In genomic region chr16:91011021-91011683, GRCm38 (mm10) we compare ENCODE assay signal across 8 mouse cellular contexts. TPM values are rescaled to one million over a fixed set of nuclear protein-coding genes. Genes with fewer than 3 reads are reported as not detected.
DNase-seq lines count a peak whose midpoint lies in the region; ATAC-seq and TF ChIP-seq lines count a peak whose summit lies in the region.

Gene Synj1, minus strand, starts transcription at chr16:91011308.

- no peak for TF ChIP-seq CTCF in bone marrow macrophage, adult 2 months (IDR thresholded peaks at IDR 0.05; ENCODE audit: low read depth, low read length)
- no peak for TF ChIP-seq CTCF in embryonic fibroblast, embryonic 13.5 days (IDR thresholded peaks at IDR 0.05; ENCODE audit: borderline replicate concordance, insufficient read depth, low read length)

- TF ChIP-seq POLR2A in bone marrow macrophage, adult 2 months (IDR thresholded peaks at IDR 0.05; ENCODE audit: borderline replicate concordance, low read depth, low read length), result no peak
- peak; percentile 36 for TF ChIP-seq POLR2A in embryonic fibroblast, embryonic 13.5 days (IDR thresholded peaks at IDR 0.05; ENCODE audit: low read depth, low read length)

- DNase-seq in A20 (ENCODE audit: low read depth, low spot score), result peak; percentile 94
- peak; percentile 97 for DNase-seq in heart, embryonic 10.5 days (ENCODE audit: low spot score)
- peak; percentile 94 for DNase-seq in liver
- peak; percentile 89 to 94 for DNase-seq in spleen, postnatal 4 days (ENCODE audit: low spot score in 2 of 2)

- ATAC-seq in kidney, embryonic 15.5 days (replicated peaks; ENCODE audit: low FRiP score), result peak; percentile 96
- ATAC-seq in monocyte, adult 5-6 weeks (replicated peaks; ENCODE audit: insufficient number of reproducible peaks, low FRiP score, low TSS enrichment, poor library complexity, severe bottlenecking), result peak; percentile 90

- peak within 1 kb of the TSS; percentile 85 for H3K9ac ChIP-seq in kidney, embryonic 15.5 days

- no peaks in the 10 kb centered on the region for H3K9me3 ChIP-seq in heart, embryonic 10.5 days
- H3K9me3 ChIP-seq in kidney, embryonic 15.5 days (replicated peaks), result no peaks in the 10 kb centered on the region

- H3K4me2 ChIP-seq in kidney, embryonic 15.5 days, result peak within 1 kb of the TSS; percentile 66

- peaks cover 22% of the 10 kb centered on the region for H3K36me3 ChIP-seq in heart, embryonic 10.5 days
- H3K36me3 ChIP-seq in kidney, embryonic 15.5 days, result peaks cover 24% of the 10 kb centered on the region

- H3K27me3 ChIP-seq in heart, embryonic 10.5 days (ENCODE audit: insufficient read depth, poor library complexity, severe bottlenecking), result no peaks in the 10 kb centered on the region
- no peaks in the 10 kb centered on the region for H3K27me3 ChIP-seq in kidney, embryonic 15.5 days

- peak within 1 kb of the TSS; percentile 100 for H3K27ac ChIP-seq in bone marrow macrophage, adult 2 months (ENCODE audit: insufficient read depth, low read depth, low read length)
- peak within 1 kb of the TSS; percentile 86 for H3K27ac ChIP-seq in embryonic fibroblast, embryonic 13.5 days (ENCODE audit: insufficient read depth, low read length)
- peak within 1 kb of the TSS; percentile 95 for H3K27ac ChIP-seq in heart, embryonic 10.5 days
- H3K27ac ChIP-seq in kidney, embryonic 15.5 days, result peak within 1 kb of the TSS; percentile 94

- under 1% methylated on average over 64 of the region's 66 CpGs for WGBS in heart, embryonic 10.5 days
- WGBS in kidney, embryonic 15.5 days, result under 1% methylated on average over 65 of the region's 66 CpGs

- peak within 1 kb of the TSS; percentile 98 for H3K4me3 ChIP-seq in bone marrow macrophage, adult 2 months (ENCODE audit: insufficient read depth, low read length)
- peak within 1 kb of the TSS; percentile 90 for H3K4me3 ChIP-seq in embryonic fibroblast, embryonic 13.5 days (ENCODE audit: insufficient read depth, low read length)
- peak within 1 kb of the TSS; percentile 88 for H3K4me3 ChIP-seq in heart, embryonic 10.5 days
- H3K4me3 ChIP-seq in kidney, embryonic 15.5 days (replicated peaks), result peak within 1 kb of the TSS; percentile 83

- H3K4me1 ChIP-seq in bone marrow macrophage, adult 2 months (ENCODE audit: control insufficient read depth, insufficient read depth, low read length), result peaks cover 25% of the 10 kb centered on the region
- H3K4me1 ChIP-seq in embryonic fibroblast, embryonic 13.5 days (ENCODE audit: control insufficient read depth, insufficient read depth, low read length), result peaks cover 2% of the 10 kb centered on the region; the same call in 1 of the 2 replicates
- H3K4me1 ChIP-seq in heart, embryonic 10.5 days, result peaks cover 8% of the 10 kb centered on the region; the same call in 1 of the 2 replicates
- H3K4me1 ChIP-seq in kidney, embryonic 15.5 days, result peaks cover 19% of the 10 kb centered on the region

RNA-seq across cellular contexts. Expression of gene Synj1, which starts in this region (rescaled TPM):
- 91.7 and 118 TPM in 2 replicates for polyA plus RNA-seq in bone marrow macrophage, adult 2 months (2012; ENCODE audit: insufficient read depth, insufficient read length, missing spikeins)
- polyA plus RNA-seq in embryonic fibroblast, embryonic 13.5 days (2011; ENCODE audit: insufficient read length, low read depth, missing spikeins), result 20.0 and 22.7 TPM in 2 replicates
- polyA plus RNA-seq in heart, embryonic 10.5 days (2016; fragmentation: Nextera tagmentation; extraction: Ambion mirVana), result 14.3 and 16.5 TPM in 2 replicates
- polyA plus RNA-seq in kidney, embryonic 15.5 days (2015; fragmentation: Nextera tagmentation; extraction: Ambion mirVana), result 13.0 and 14.4 TPM in 2 replicates
- 46.1 to 103 TPM (median 74.0 TPM) in 3 replicates for total RNA-seq in monocyte, adult 5-6 weeks (2017)

Comparison
In these comparisons a context has a peak if more than half of its experiments do, and no peak if none do; other contexts are left out.
1. Peak in every context shown above with its lines: DNase-seq, ATAC-seq, H3K4me3 ChIP-seq and H3K27ac ChIP-seq.